Mouse (Mus musculus): ENCODE measurements at regions not wholly inside any gene's neighbourhood (a gene's known extent, or its start where the extent isn't known, plus 50 kb on each side); places are given as distances from the start of the nearest gene placed in this dataset.

DNA sequence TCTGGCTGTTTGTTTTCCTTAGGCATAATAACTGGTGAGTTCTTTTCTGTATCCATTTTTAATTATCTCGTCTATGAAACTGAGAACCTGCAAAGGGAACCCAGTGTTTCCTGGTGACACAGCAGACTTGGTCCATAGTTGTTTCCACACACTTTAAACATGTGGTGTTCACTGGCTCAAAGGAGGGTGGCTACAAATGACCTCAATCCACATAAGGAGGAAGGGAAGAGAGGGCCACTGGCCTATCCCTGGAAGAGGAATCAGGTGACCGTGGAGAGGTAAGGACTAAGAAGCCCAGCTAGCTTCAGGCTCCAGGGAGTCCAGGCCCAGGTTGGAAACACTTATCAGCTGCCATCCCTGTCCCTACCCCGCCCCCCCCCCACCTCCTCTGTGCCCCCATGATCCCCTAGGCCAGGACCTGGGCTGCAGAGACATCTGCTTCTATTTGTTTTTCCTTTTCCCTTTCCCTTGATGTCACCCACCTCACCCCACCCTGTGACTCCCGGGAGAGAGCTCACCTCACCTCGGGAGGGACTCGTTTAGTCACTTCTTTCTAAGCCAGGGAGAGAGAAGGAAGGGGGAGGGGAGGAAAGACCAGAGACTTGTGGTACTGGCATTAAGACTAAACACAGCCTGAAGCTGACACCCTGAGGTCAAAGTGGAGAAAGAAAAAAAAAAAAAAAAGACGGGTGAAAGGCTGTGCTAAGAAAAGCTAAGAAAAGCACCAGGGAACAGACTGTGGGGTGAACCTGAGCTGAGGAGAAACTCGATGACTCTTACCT, 62.2 kb upstream of the Kdm7a start:
- Histone ChIP-seq H3K36me3 (ENCODE audit: insufficient read depth, low read length) (no peaks in the 10 kb centered on the region), H3K27ac (ENCODE audit: low read depth, low read length) (no peak overlapping the region), H3K4me1 (ENCODE audit: insufficient read depth, low read length) (no peaks in the 10 kb centered on the region; the same call in 1 of the 2 replicates), H3K4me3 (ENCODE audit: low read depth, low read length) (no peak overlapping the region), H3K9ac (replicated peaks; ENCODE audit: low read length, poor library complexity, severe bottlenecking) (no peak overlapping the region), H3K9me3 (ENCODE audit: low read length) (no peaks in the 10 kb centered on the region), H3K27me3 (ENCODE audit: insufficient read depth, low read length) (no peaks in the 10 kb centered on the region), H3K4me2 (ENCODE audit: low read depth, low read length, poor library complexity, severe bottlenecking) (no peak overlapping the region)
- whole genome bisulfite sequencing, result 24% methylated on average over 8 of the region's 8 CpGs
- DNase-seq (ENCODE audit: low spot score), result no peak
- ATAC-seq (ENCODE audit: low FRiP score), result no peak
- no peak for TF ChIP-seq CTCF (IDR thresholded peaks at IDR 0.05)

DNA sequence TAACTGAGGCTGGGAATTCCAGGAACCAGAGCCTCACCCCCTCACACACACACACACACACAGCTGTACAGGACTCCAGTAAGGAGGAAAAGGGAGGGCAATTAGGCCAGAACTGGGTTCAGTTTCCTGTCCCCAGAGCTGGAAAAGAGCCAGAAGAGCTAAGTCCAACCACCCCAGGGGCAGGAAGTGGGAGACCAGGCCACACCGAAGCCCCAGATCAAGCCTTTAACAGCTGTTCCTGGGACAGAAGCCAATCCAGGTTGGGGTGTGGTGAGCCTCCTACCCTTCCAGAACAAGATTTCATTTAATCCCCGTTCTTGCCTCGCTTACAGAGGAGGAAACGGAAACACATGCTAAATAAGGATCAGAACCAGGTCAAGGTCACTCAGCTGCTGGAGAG, 58.1 kb upstream of the Kdm7a start:
- no peak overlapping the region for H3K4me2 ChIP-seq (ENCODE audit: low read depth, low read length, poor library complexity, severe bottlenecking)
- no peaks in the 10 kb centered on the region for H3K36me3 ChIP-seq (ENCODE audit: insufficient read depth, low read length)
- DNase-seq (ENCODE audit: low spot score), result no peak
- TF ChIP-seq CTCF (IDR thresholded peaks at IDR 0.05), result no peak
- no peaks in the 10 kb centered on the region; the same call in 1 of the 2 replicates for H3K4me1 ChIP-seq (ENCODE audit: insufficient read depth, low read length)
- H3K9me3 ChIP-seq (ENCODE audit: low read length), result no peaks in the 10 kb centered on the region
- no peak overlapping the region for H3K9ac ChIP-seq (replicated peaks; ENCODE audit: low read length, poor library complexity, severe bottlenecking)
- 87% methylated on average over 4 of the region's 4 CpGs for WGBS
- no peak for ATAC-seq (ENCODE audit: low FRiP score)
- H3K27ac ChIP-seq (ENCODE audit: low read depth, low read length), result no peak overlapping the region
- no peak overlapping the region for H3K4me3 ChIP-seq (ENCODE audit: low read depth, low read length)
- H3K27me3 ChIP-seq (ENCODE audit: insufficient read depth, low read length), result no peaks in the 10 kb centered on the region

DNA sequence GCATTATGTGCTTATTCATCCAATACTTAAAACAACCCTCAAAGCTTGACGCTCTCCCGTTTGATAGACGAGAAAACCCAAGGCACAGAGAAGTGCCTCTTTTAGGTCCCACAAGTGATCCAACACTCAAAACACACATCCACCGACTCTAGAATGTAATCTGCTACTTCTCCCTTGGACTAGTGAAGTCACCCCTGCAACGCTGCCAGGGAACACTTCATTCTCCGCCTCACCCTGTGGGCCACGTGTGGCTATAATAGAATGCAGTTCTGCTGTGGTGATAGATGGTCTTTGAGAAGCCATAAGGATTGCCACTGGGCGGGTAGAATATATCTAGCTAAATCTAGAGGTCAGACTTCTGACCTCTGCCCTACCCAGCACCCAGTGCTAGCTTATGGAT, 57.0 kb upstream of the Kdm7a start:
- no peaks in the 10 kb centered on the region for H3K27me3 ChIP-seq (ENCODE audit: insufficient read depth, low read length)
- no peaks in the 10 kb centered on the region for H3K9me3 ChIP-seq (ENCODE audit: low read length)
- WGBS, result 79% methylated on average over 8 of the region's 8 CpGs
- no peak for DNase-seq (ENCODE audit: low spot score)
- no peak overlapping the region for H3K4me3 ChIP-seq (ENCODE audit: low read depth, low read length)
- no peak overlapping the region for H3K4me2 ChIP-seq (ENCODE audit: low read depth, low read length, poor library complexity, severe bottlenecking)
- no peak overlapping the region for H3K27ac ChIP-seq (ENCODE audit: low read depth, low read length)
- H3K36me3 ChIP-seq (ENCODE audit: insufficient read depth, low read length), result no peaks in the 10 kb centered on the region
- H3K4me1 ChIP-seq (ENCODE audit: insufficient read depth, low read length), result no peaks in the 10 kb centered on the region
- TF ChIP-seq CTCF (IDR thresholded peaks at IDR 0.05), result no peak
- ATAC-seq (ENCODE audit: low FRiP score), result no peak
- H3K9ac ChIP-seq (replicated peaks; ENCODE audit: low read length, poor library complexity, severe bottlenecking), result no peak overlapping the region

GRCm38 (mm10) chr6:39261951-39262350, 55.4 kb upstream of the Kdm7a start:
- no peak for ATAC-seq (ENCODE audit: low FRiP score)
- Histone ChIP-seq H3K4me1 (ENCODE audit: insufficient read depth, low read length) (no peaks in the 10 kb centered on the region), H3K27me3 (ENCODE audit: insufficient read depth, low read length) (no peaks in the 10 kb centered on the region), H3K36me3 (ENCODE audit: insufficient read depth, low read length) (no peaks in the 10 kb centered on the region), H3K4me3 (ENCODE audit: low read depth, low read length) (no peak overlapping the region), H3K27ac (ENCODE audit: low read depth, low read length) (no peak overlapping the region), H3K9ac (replicated peaks; ENCODE audit: low read length, poor library complexity, severe bottlenecking) (no peak overlapping the region), H3K9me3 (ENCODE audit: low read length) (no peaks in the 10 kb centered on the region), H3K4me2 (ENCODE audit: low read depth, low read length, poor library complexity, severe bottlenecking) (no peak overlapping the region)
- no peak for DNase-seq (ENCODE audit: low spot score)
- no peak for TF ChIP-seq CTCF (IDR thresholded peaks at IDR 0.05)
- 76% methylated on average over 8 of the region's 8 CpGs for WGBS

- Histone ChIP-seq H3K36me3 (ENCODE audit: insufficient read depth, low read length) (no peaks in the 10 kb centered on the region), H3K4me3 (ENCODE audit: low read depth, low read length) (no peak overlapping the region), H3K4me2 (ENCODE audit: low read depth, low read length, poor library complexity, severe bottlenecking) (no peak overlapping the region), H3K27me3 (ENCODE audit: insufficient read depth, low read length) (no peaks in the 10 kb centered on the region), H3K4me1 (ENCODE audit: insufficient read depth, low read length) (no peaks in the 10 kb centered on the region), H3K27ac (ENCODE audit: low read depth, low read length) (no peak overlapping the region), H3K9ac (replicated peaks; ENCODE audit: low read length, poor library complexity, severe bottlenecking) (no peak overlapping the region), H3K9me3 (ENCODE audit: low read length) (no peaks in the 10 kb centered on the region)
- WGBS, result 97% methylated on average over 4 of the region's 4 CpGs
- DNase-seq (ENCODE audit: low spot score) (no peak), ATAC-seq (ENCODE audit: low FRiP score) (no peak)
- no peak for TF ChIP-seq CTCF (IDR thresholded peaks at IDR 0.05)
Observed at GRCm38 (mm10) chr6:39260480-39260879, 53.9 kb upstream of the Kdm7a start.

DNA sequence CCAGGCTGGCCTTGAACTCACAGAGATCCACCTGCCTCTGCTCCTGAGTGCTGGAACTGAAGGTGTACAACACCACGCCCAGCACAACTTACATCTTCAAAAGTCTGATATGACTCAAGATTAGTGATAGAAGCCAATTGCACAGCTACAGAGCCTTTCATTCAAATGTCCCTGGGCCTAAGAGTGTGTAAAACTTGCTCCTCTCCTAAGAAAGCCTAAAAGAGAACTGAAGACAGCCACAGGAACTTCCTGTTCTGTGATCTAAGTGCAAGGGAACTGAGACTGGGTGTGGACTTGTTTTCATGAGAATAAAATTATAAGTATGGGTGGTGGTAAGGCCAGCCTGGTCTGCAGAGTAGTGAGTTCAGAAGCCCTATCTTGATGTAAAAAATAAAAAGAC, 52.5 kb upstream of the Kdm7a start:
- Histone ChIP-seq H3K9me3 (ENCODE audit: low read length) (no peaks in the 10 kb centered on the region), H3K9ac (replicated peaks; ENCODE audit: low read length, poor library complexity, severe bottlenecking) (no peak overlapping the region), H3K27ac (ENCODE audit: low read depth, low read length) (no peak overlapping the region), H3K4me1 (ENCODE audit: insufficient read depth, low read length) (no peaks in the 10 kb centered on the region), H3K4me2 (ENCODE audit: low read depth, low read length, poor library complexity, severe bottlenecking) (no peak overlapping the region), H3K27me3 (ENCODE audit: insufficient read depth, low read length) (no peaks in the 10 kb centered on the region), H3K4me3 (ENCODE audit: low read depth, low read length) (no peak overlapping the region), H3K36me3 (ENCODE audit: insufficient read depth, low read length) (no peaks in the 10 kb centered on the region)
- WGBS, result 100% methylated on average over 1 of the region's 1 CpGs
- TF ChIP-seq CTCF (IDR thresholded peaks at IDR 0.05), result no peak
- DNase-seq (ENCODE audit: low spot score) (no peak), ATAC-seq (ENCODE audit: low FRiP score) (no peak)
